Mouse (Mus musculus) ES-Bruce4 (cell line): ENCODE data around the gene Kcnk4. TPM values are rescaled to one million over a fixed set of nuclear protein-coding genes. Genes with fewer than 3 reads are reported as not detected.

ENCODE experiments used
- H3K27ac ChIP-seq: 2 replicates; pipeline ENCODE4 v1.5.1; 2012; ENCODE audit warnings: low read length, inconsistent platforms; ENCODE audit not compliant: insufficient read depth
- H3K27me3 ChIP-seq: 2 replicates; pipeline ENCODE4 v1.6.1; 2012; ENCODE audit warnings: mild to moderate bottlenecking, low read length, inconsistent platforms; ENCODE audit not compliant: control insufficient read depth, poor library complexity, insufficient read depth, severe bottlenecking
- H3K36me3 ChIP-seq: 2 replicates; pipeline ENCODE4 v1.6.1; 2012; ENCODE audit warnings: inconsistent platforms, mild to moderate bottlenecking, low read length, moderate library complexity; ENCODE audit not compliant: control insufficient read depth, poor library complexity, insufficient read depth, severe bottlenecking
- H3K4me1 ChIP-seq: one replicate; pipeline ENCODE4 v1.8.1; 2011; ENCODE audit warnings: low read length; ENCODE audit not compliant: control insufficient read depth, insufficient read depth
- H3K4me3 ChIP-seq: 2 replicates; pipeline ENCODE4 v1.5.1; 2011; ENCODE audit warnings: low read depth, mild to moderate bottlenecking, low read length
- H3K9ac ChIP-seq: 2 replicates; pipeline ENCODE4 v1.6.1; 2012; ENCODE audit warnings: low read depth, mild to moderate bottlenecking, inconsistent platforms; ENCODE audit not compliant: poor library complexity, severe bottlenecking
- H3K9me3 ChIP-seq: replicated peaks from 2 replicates; pipeline ENCODE4 v1.6.1; 2012; ENCODE audit warnings: mild to moderate bottlenecking, low read length, inconsistent platforms; ENCODE audit not compliant: control insufficient read depth, poor library complexity, insufficient read depth, severe bottlenecking
- CTCF ChIP-seq: IDR thresholded peaks from one replicate; pipeline ENCODE4 v1.8.1; 2011; ENCODE audit warnings: low read depth, low read length
- EP300 ChIP-seq: IDR thresholded peaks from 2 replicates; pipeline ENCODE4 v1.6.1; 2011; ENCODE audit warnings: low read depth, low read length; ENCODE audit not compliant: insufficient read depth
- POLR2A ChIP-seq: IDR thresholded peaks from one replicate; pipeline ENCODE4 v1.8.1; 2011; ENCODE audit warnings: low read length; ENCODE audit not compliant: insufficient read depth
- polyA plus RNA-seq: library from polyadenylated mRNA; stranded (reverse); fragments of >200 nt; gene quantifications from 2 replicates; pipeline ENCODE4 v1.2.4, GENCODE M21; 2011; ENCODE audit warnings: low read depth; ENCODE audit not compliant: missing spikeins, insufficient read depth, insufficient read length

The Kcnk4 gene
- polyA plus RNA-seq, 1 experiment, result not detected

DNA sequence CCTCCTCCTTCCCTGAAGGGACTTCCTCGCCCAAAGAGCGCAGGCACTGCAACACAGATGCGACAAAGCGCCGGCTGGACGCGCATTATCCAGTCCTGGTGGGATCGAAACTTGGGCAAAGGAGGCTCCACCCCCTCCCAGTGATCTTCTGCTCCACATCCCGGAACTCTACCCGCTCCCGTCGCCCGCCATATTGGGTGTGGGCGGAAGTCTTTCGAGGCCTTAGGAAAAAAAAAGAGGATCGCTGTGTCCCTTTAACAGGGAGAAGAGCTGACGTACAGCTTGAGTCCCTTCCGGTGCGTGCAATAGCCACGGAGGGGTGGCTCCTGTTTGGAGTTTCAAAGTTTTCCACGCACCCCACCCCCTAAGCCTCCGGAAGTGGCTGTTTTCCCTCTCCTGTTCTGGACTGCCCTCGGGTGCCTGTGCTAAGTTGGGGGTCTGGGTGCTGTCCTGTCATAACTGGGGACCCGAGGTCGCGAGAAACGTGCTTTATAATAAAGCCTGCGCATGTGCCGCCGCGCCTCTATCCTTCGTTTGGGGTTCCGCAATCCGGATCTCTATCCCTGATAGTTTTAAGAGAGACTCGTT, 17.2 kb upstream of the Kcnk4 start:
- peak overlapping the region; percentile 85 for H3K4me3 ChIP-seq
- TF ChIP-seq POLR2A, result peak; percentile 49
- TF ChIP-seq CTCF, result no peak

GRCm38 (mm10) chr19:6950613-6951153, 16.4 kb upstream of the Kcnk4 start:
- Histone ChIP-seq H3K9ac (peak overlapping the region; percentile 75), H3K4me3 (peak overlapping the region; percentile 85), H3K36me3 (no peaks in the 10 kb centered on the region), H3K27ac (peak overlapping the region; percentile 90), H3K4me1 (peaks cover 3% of the 10 kb centered on the region), H3K27me3 (no peaks in the 10 kb centered on the region), H3K9me3 (no peaks in the 10 kb centered on the region)
- TF ChIP-seq EP300 (no peak), CTCF (no peak), POLR2A (peak; percentile 79)

More for the DNA sequence above, 17.2 kb upstream of the Kcnk4 start:
- H3K9ac ChIP-seq, result peak overlapping the region; percentile 75
- H3K9me3 ChIP-seq, result no peaks in the 10 kb centered on the region
- peaks cover 3% of the 10 kb centered on the region for H3K4me1 ChIP-seq
- peak overlapping the region; percentile 90 for H3K27ac ChIP-seq
- no peaks in the 10 kb centered on the region for H3K36me3 ChIP-seq
- no peaks in the 10 kb centered on the region for H3K27me3 ChIP-seq

DNA sequence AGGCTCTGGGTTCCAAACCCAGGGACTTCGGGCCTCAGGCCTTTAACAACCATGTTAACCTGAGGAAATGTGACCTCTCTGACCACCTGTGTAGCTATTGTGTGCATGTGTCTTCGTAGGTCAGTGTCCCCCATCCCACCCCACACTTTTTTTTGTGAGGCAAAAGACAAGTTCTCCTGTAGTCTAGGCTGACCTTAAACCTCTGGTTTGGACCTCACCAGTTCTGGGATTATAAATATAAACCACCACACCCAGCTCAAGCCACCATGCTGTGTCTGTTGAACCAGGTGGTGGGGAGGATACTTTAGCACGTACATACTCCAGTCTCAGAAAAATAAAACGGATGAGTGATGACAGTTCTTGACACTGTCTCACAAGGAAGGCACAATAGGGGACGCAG, 15.6 kb upstream of the Kcnk4 start:
- no peak overlapping the region for H3K27ac ChIP-seq
- no peak for TF ChIP-seq EP300
- TF ChIP-seq CTCF, result no peak
- TF ChIP-seq POLR2A, result no peak

GRCm38 (mm10) chr19:6949532-6949931, 15.2 kb upstream of the Kcnk4 start:
- Histone ChIP-seq H3K36me3 (no peaks in the 10 kb centered on the region), H3K27me3 (no peaks in the 10 kb centered on the region), H3K9ac (no peak overlapping the region), H3K9me3 (no peaks in the 10 kb centered on the region), H3K27ac (no peak overlapping the region), H3K4me3 (no peak overlapping the region), H3K4me1 (peaks cover 3% of the 10 kb centered on the region)
- TF ChIP-seq EP300, result no peak
- no peak for TF ChIP-seq CTCF
- no peak for TF ChIP-seq POLR2A

More for the DNA sequence above, 15.6 kb upstream of the Kcnk4 start:
- H3K36me3 ChIP-seq, result no peaks in the 10 kb centered on the region
- H3K4me1 ChIP-seq, result peaks cover 3% of the 10 kb centered on the region
- no peak overlapping the region for H3K4me3 ChIP-seq
- H3K27me3 ChIP-seq, result no peaks in the 10 kb centered on the region
- no peaks in the 10 kb centered on the region for H3K9me3 ChIP-seq
- no peak overlapping the region for H3K9ac ChIP-seq

DNA sequence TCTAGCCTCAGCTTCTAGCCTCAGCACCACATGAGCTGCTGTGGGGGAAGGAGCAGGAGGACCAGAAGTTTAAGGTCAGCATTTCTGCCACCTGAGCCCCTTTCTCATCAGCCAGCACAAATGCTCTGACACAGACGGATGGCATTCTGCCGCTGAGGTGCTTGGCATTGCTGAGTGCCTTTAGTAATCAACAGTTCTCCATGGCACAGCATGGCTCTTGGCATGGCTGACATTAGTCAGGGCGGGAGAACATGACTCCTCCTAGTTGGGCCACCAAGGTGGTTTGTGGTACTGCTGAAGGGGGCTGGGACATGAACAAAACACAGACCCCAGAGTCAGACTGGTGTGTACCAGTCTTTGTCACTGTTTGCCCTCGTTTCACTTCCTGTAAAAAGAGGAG, 13.9 kb upstream of the Kcnk4 start:
- TF ChIP-seq POLR2A (no peak), EP300 (no peak), CTCF (no peak)
- H3K27me3 ChIP-seq, result no peaks in the 10 kb centered on the region
- peak overlapping the region; percentile 51 for H3K27ac ChIP-seq
- H3K4me3 ChIP-seq, result no peak overlapping the region
- no peaks in the 10 kb centered on the region for H3K9me3 ChIP-seq
- peaks cover 3% of the 10 kb centered on the region for H3K4me1 ChIP-seq
- no peaks in the 10 kb centered on the region for H3K36me3 ChIP-seq
- H3K9ac ChIP-seq, result 0 out of 2 replicates have a peak overlapping the region, but pooled peaks have one; percentile 6

DNA sequence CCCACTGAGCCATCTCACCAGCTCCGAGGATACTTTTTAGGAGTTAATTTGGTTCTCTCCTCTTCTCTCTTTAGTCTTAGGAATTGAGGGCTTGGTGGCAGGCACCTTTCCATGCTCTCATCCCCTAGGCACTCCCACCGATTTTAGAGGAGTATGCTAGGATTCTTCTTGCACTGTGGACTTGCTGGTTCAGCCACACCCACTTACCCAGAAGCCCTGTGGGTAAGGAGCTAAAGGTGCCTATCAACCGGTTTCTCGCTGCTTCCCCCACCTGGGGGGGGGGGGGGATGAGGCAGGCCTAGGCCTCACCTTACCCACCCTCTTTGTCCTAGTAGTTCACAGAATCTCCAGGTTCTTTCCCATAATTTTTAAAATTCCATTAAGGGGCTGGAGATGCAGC, 13.4 kb upstream of the Kcnk4 start:
- no peaks in the 10 kb centered on the region for H3K27me3 ChIP-seq
- no peaks in the 10 kb centered on the region for H3K9me3 ChIP-seq
- 0 out of 2 replicates have a peak overlapping the region, but pooled peaks have one; percentile 6 for H3K9ac ChIP-seq
- TF ChIP-seq EP300, result 0 out of 2 replicates have a peak, but pooled peaks have one; percentile 5
- TF ChIP-seq CTCF, result no peak
- no peak for TF ChIP-seq POLR2A
- no peaks in the 10 kb centered on the region for H3K36me3 ChIP-seq
- H3K4me3 ChIP-seq, result no peak overlapping the region
- H3K27ac ChIP-seq, result peak overlapping the region; percentile 51
- H3K4me1 ChIP-seq, result peaks cover 3% of the 10 kb centered on the region
